Mouse (Mus musculus): ENCODE results near the gene Avpi1. TPM values are rescaled to one million over a fixed set of nuclear protein-coding genes. Genes with fewer than 3 reads are reported as not detected.
"Not testable (repeated sequence)": the region's sequence is repeated elsewhere in the genome, so short reads cannot be mapped to it uniquely, and the experiment has no call there.

Gene Avpi1
- total RNA-seq, 2 experiments from 2014 or later: 86.6 to 91.5 TPM

DNA sequence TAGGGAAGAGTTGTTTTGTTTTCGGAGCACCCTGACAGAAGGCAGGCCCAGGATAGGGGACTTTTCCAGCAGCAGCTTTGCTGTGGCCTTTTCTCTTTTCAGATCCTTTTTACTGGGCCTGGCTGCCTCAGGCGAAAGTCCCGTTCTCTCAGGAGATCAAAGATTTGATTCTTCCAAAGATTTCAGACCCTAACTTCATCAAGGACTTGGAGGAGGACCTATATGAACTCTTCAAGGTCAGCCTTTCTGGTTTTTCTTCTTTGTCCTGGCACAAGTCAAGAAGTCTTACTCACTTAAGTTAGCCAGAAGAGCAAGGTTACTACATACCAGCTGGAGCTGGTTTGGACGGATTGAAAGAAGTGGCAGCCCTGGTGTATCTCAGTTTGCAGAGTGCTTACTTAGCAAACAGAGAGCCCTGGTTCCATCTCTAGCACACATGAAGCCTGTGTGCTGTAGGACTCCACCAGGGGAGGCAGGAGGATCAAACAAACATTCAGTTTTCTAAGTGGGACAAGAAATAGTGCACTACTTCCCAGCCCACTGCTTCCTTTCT, 13.0 kb downstream of the Avpi1 start:
- DNase-seq: no peak

DNA sequence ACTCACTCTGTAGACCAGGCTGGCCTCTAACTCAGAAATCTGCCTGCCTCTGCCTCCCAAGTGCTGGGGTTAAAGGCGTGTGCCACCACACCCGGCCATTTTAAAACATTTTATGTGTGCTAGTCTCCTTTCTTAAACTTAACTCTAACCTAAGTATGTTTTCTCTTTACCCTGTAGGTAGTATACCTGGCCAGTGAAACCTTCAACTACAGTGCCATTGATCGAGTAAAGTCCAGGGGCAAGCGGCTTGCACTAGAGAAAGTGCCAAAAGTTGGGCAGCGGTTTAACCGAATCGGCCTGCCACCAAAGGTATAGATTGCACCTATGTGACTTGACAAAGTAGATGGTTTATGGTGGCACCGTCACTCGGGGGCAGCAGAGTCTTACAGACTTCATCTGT, 24.2 kb downstream of the Avpi1 start:
- DNase-seq: no peak

DNA sequence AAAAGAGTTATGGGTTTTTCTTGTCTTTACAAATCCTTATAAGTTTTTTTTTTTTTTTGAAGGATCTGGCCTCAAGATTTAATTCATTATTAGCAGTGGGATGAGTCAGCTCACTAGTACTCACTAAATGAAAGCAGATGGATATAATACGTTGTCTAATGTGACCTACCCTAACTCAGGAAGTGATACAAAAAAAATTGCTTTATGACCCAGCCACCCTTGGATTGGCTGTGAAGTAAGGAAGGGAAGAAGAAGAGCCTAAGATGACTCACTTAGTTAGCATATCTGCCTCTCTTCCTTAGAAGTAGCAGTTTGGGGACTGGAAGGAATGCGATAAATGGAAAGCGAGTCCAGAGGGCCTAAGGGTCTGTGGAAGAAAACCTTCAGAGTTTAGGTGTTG, 29.5 kb downstream of the Avpi1 start:
- DNase-seq: no peak

DNA sequence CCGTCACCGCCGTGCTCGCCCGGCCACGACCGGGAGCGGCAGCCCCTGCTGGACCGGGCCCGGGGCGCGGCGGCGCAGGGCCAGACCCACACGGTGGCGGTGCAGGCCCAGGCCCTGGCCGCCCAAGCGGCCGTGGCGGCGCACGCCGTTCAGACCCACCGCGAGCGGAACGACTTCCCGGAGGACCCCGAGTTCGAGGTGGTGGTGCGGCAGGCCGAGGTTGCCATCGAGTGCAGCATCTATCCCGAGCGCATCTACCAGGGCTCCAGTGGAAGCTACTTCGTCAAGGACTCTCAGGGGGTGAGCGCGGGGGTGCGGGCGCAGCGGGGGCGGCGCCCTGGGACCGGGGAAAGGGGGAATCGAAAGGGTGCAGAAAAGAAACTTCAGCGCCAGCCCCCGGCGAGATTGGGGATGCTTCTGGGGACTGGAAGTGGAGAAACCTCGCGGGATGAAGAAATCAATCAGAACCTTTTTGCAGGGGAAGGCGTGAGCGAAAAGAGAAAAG, 38.2 kb downstream of the Avpi1 start:
- DNase-seq: no peak

DNA sequence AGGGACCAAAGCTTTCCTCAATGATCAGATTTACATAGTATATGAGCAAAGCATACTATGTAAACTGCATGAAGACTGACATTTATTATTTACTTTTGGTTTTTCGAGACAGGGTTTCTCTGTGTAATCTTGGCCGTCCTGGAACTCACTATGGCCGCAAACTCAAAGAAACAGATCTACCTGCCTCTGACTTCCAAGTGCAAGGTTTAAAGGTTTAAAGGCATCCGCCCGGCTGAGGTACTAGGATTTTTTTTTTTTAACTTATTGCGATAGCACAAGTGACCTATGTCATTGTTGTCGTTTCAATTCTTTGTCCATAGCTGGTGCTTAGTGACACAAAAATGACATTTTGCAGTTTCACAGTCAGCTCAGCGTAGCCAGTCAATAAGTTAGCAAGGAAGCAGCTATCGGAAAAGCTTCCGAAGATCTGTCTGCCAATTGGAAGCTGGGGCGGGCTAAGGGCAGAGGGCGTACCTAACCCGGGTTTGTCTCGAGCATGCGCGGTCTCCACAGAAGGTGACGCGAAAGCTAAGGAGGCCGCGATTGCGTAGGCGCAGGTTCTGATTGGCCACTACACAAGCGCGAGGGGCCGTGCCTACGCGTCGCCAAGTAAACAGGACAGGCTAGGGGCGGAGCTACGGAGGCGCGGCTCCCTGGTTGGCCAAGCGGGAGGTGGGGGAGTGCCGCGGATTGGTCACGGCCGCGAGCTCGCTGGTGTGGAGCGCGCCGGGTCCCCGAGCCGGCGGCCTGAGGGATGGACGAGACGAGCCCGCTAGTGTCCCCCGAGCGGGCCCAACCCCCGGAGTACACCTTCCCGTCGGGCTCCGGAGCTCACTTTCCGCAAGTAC, 38.9 kb downstream of the Avpi1 start, which contains the start of gene Pi4k2a:
TSS of gene Pi4k2a (plus strand) at position 723 of the 848 bp plus-strand sequence.
- peak; percentile 99 for DNase-seq

GRCm38 (mm10) chr19:42089103-42089747, 39.6 kb downstream of the Avpi1 start:
- DNase-seq: peak; percentile 46 to 66

DNA sequence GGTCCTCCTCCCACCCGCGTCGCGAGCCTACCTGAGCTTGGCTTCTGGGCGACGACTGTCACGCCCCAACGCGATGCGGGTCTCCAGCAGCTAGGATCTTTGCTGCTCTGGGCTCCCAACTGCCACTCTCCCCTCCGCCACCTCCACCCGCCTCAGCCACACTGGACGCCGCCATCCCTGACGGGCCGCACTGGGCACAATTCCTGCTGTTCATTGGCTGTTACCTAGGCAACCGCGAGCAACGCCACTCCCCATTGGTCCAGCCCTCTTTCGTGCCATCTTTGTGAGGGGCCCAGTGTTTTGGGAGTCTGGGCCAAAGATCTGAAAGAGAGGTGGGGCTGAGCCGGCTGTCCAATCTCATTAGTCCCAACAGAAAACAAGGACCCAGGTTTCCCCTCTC, 42.7 kb downstream of the Avpi1 start, which contains the start of gene Morn4:
TSS of gene Morn4 (minus strand) at position 192 of the 400 bp plus-strand sequence.
- peak; percentile 89 to 90 for DNase-seq

- DNase-seq: no peak
Measured at GRCm38 (mm10) chr19:42085690-42086089, 43.2 kb downstream of the Avpi1 start.

- DNase-seq: not testable (repeated sequence)
Measured at GRCm38 (mm10) chr19:42081613-42082012, 47.2 kb downstream of the Avpi1 start.

DNA sequence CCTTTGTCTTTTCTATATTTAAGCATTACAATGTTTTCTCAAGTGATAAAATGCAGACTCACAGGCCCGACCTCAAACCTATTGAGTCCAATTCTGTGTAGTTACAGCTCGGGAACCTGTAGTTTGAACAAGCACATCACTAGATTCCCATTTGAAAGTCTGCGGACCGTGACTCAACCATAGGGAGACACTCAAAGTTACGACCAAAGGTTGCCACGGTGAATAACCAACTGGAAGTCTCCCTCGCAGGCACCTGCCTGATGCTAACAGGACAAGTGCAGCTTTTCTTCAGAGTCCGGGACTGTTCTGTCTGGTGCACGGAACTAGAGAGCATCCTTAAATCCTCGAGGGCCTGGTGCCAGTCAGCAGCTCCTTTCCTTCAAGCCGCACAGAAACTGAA, 48.4 kb downstream of the Avpi1 start:
- no peak for DNase-seq

DNA sequence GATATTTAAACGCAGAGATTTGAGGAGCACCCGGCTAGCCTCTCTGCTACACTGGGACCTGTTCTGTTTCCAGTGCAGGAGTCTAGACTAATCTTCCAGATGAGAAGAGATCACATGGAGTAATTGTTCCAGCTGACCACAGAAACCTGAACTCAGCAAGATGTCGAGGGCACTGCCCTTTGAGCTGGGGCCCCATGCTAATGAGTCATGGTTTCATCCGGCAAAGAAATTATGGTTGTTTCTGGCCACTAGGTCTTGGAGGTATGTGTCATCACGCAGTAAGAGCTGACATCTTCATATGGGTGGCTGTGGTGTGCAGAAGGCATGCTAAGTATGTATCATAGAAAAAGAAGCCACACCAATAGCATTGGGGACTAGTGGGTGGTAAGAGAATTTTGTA, 48.9 kb downstream of the Avpi1 start:
- peak; percentile 38 to 48 for DNase-seq

- DNase-seq: no peak
Measured at GRCm38 (mm10) chr19:42079006-42079405, 49.9 kb downstream of the Avpi1 start.

GRCm38 (mm10) chr19:42078566-42078965, 50.3 kb downstream of the Avpi1 start:
- no peak for DNase-seq

GRCm38 (mm10) chr19:42075992-42076391, 52.9 kb downstream of the Avpi1 start:
- no peak for DNase-seq

- no peak for DNase-seq
Measured at GRCm38 (mm10) chr19:42075051-42075450, 53.8 kb downstream of the Avpi1 start.

Other genes starting within 250 kb of the Avpi1 start
- 10 to 100 TPM; 12.5 to 23.2 TPM for gene Rrp12, start 232.9 kb downstream of the Avpi1 start, total RNA-seq (2021)
- gene Pgam1, start 217.1 kb downstream of the Avpi1 start, total RNA-seq (2021): 100 to 1,000 TPM; 791 to 814 TPM
- 10 to 100 TPM; 28.3 to 31.7 TPM for gene Exosc1, start 195.6 kb downstream of the Avpi1 start, total RNA-seq (2021)
- gene Zdhhc16, start 195.6 kb downstream of the Avpi1 start, total RNA-seq (2021): 10 to 100 TPM; 30.1 to 30.9 TPM
- 10 to 100 TPM; 20.2 to 23.9 TPM for gene Mms19, start 147.9 kb downstream of the Avpi1 start, total RNA-seq (2021)
- 10 to 100 TPM; 17.1 to 17.5 TPM for gene Ubtd1, start 147.3 kb downstream of the Avpi1 start, total RNA-seq (2021)
- under 1 TPM in 1 of 2 experiments, not detected in 1; 0.49 TPM for gene Ankrd2, start 93.1 kb downstream of the Avpi1 start, total RNA-seq (2021)
- 1 to 10 TPM; 4.3 to 6.7 TPM for gene Hoga1, start 83.4 kb downstream of the Avpi1 start, total RNA-seq (2021)
- gene 4933411K16Rik, start 76.8 kb downstream of the Avpi1 start, total RNA-seq (2021): under 1 TPM; 0.30 to 0.33 TPM
- 10 to 100 TPM in 1 of 2 experiments, 1 to 10 TPM in 1; 8.2 to 12.2 TPM for gene Morn4, start 42.7 kb downstream of the Avpi1 start, total RNA-seq (2021)
- 10 to 100 TPM; 61.7 to 76.3 TPM for gene Pi4k2a, start 38.6 kb downstream of the Avpi1 start, total RNA-seq (2021)
- gene Marveld1, start 18.3 kb upstream of the Avpi1 start, total RNA-seq (2021): 10 to 100 TPM; 32.7 to 38.8 TPM
- 10 to 100 TPM; 49.3 to 50.4 TPM for gene Zfyve27, start 34.9 kb upstream of the Avpi1 start, total RNA-seq (2021)
- gene Sfrp5, start 73.2 kb upstream of the Avpi1 start, total RNA-seq (2021): 1 to 10 TPM; 2.5 TPM
- gene Golga7b, start 118.5 kb upstream of the Avpi1 start, total RNA-seq (2021): 1 to 10 TPM; 1.1 to 1.5 TPM

Data from adrenal gland, postnatal 36 days (tissue).